Mouse (Mus musculus) kidney, postnatal 36 days (tissue): Measurements from ENCODE around the gene Nqo2.
"Not testable (repeated sequence)": the region's sequence is repeated elsewhere in the genome, so short reads cannot be mapped to it uniquely, and the experiment has no call there.

Experiments
- DNase-seq, 2 experiments: peaks; one replicate each; pipeline ENCODE4 v3.0.0; 2021 to 2022; ENCODE audit warnings: mixed read lengths in 2 of 2

Nqo2 gene

DNA sequence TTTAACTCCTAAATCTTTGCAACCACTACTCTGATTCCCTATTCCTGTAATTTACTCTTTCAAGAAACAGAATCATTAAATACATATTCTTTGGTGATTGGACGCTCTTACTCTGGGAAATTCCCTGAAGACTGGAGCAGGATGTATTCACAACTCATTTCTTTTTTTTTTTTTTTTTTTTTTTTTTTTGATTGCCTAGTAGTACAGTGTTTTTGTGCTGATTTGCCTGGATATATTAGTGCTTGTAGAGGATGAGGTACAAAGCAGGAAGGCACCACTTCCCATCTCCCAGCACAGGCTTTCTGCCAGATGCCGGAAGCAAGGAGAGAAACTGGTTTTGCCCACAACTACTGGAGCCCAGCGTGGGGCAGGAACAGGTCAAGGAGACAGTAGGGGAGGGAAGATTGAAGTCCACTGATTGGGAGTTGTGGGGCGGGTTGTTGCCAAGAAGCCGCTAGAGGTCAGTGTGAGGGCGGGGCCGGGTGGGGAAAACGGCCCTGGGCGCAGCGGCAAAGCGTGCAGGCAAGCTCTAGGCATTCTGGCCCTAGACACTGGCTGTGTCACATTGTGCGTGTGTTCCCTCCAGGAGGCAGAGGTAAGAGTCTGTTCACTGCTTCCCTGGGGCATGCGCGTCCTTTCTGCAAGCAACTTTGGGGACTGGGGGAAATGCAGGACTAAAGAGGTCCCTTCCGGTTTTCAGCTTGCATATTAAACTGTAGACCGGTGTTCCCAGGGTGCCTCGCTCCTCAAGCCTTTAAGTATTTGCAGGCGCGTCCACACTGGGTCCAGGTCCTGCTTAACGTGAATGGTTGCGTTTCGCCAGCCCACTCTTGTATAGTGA lies at the start of gene Nqo2:
Gene Nqo2, plus strand, starts transcription at position 482 of the 841 bp plus-strand sequence.
- peak; percentile 86 to 90 for DNase-seq

DNA sequence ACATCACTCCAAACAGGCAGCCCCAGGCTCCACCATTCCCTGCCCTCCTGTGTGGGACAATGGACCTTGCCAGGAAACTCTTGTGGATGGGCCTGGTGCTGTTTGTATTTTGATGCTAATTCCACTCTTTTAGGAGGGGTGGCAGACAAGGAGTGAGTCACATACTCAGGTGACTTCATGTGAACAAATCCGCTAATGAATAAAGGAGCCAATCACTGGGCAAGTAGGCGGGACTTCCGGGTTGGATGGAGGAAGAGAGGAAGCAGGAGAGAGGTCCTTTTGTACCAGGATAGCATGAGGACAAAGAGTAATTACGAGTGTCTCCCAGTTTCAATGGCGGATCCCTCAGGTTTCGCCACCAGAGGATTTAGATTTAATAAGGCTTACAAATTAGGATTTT lies 43.4 kb upstream of the Nqo2 start:
- no peak for DNase-seq

DNA sequence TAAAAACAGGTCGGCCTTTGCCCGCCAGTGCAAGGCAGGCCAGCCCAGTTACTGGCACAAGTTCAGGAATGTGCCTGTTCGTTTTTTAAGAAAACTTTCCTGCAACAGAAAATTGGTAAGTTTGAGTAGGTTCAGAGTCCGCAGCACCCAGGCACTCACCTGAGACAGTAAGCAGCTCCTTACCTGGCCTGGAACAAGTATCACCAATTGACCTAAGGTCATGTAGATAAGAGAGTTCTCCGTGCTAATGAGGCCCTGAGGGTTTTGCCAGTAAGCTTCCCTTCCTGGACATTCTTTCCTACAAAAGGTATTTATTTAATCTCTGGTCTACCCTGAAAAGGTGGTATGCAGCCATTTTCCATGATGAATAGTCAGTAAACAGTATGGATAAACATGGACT lies 42.8 kb upstream of the Nqo2 start:
- DNase-seq: peak in 1 of 2 experiments; percentile 18

DNA sequence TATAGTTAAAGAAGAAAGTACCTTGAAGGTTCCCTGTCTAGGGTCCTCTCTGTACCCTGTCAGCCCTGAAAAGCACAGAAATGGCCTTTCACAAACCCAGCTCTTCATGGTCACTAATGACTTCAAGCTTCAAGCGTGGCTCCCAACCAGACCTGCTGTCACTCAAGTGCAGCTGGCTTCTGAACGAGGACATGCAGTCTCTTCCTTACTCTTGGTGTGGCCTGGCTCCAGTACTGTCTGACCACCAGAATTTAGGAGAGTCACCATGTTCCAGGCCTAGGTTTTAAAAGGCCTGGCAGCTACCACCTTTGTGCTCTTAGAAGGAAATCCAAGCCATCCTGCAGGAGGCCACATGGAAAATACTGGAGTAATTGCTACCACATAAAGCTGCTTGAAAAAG lies 34.2 kb upstream of the Nqo2 start:
- DNase-seq: no peak

DNA sequence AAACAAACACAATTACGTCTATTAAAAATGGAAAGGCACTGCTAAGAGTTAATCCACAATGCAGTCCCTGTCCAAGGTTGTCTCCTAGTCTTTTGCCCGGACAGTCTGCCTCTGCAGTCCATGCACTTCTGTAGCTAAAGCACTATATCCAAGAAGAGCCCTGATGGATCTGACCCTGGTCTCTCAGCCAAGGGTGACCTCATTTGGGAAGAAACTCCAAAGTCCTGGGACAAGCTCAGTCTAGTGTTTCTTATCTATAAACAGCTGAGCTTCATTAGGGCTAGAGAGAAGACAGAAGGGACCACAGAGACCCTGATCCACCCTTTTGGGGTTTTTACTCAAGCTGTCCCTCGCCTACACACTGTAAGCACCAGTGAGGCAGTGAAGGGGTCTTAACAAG lies 33.6 kb upstream of the Nqo2 start:
- DNase-seq: no peak

DNA sequence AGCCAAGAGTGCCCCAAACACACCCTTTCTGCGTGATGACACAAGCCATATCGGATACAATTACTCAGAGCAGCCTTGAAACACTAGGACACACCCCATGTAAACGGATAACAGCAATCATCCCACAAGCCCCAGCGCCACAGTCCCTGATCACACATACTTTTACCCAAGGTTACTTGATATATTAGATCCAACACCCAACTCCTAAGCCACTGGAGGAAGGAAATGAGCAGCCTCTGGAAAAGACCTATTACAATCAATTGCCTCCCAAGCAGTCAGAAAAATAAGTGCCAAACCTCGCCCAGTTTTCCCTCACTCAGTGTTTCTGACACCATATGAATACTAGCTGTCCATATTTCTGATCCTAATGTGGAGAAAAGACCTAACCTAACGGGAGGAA lies 29.7 kb upstream of the Nqo2 start:
- DNase-seq: no peak

DNA sequence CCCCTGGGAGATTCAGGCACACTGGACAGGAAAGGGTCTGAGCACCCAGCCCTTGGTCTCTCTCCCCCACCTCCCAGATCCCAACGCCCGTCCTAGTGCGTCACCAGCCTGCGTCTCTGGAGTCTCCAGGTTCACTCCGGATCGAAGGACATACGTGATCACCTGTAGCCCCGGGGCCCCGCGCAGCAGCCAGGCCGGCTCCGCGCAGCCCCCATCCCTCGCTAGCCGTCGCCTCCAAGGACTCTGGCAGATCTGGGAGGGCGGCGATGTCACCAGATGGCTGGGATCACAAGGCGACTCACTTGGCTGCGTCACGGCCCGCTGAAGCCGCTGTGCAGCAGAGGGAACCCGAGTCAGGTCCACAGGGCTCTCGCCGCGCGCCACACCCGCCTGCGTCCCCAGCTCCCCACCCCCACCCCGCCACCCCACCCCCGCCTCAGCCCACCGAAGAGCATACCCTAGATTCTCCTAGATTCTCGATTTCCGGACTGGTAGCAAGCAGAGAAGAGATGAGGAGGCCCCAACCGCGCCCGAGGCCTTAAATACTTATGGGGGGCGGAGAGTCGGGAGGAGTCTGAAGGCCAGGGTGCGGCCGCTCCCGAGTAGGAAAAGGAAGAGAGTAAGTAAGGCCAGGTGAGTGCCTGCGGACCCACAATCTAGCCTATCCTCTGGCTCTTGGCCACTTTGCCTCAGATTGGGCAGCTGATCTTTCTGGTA lies 28.9 kb upstream of the Nqo2 start:
- DNase-seq: peak; percentile 48 to 70

DNA sequence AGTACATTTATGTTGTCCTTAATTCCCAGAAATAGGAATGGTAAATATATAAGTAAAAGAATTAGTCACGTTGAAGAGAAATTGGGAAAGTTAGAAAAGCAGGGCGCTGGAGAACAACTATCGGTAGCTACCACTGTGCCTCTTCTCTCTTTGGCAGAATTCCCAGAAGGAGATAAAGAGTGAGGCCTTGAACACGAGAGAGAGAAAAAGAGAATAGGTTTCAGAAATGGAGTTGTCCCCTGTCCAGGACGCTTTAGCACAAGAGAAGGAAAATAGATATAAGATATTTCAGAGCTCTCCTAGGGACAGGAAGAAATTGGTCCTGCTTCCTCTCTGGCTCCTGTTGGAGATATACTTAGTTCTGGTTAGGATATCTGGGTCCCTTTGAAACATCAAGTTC lies 27.3 kb upstream of the Nqo2 start:
- DNase-seq: no peak

DNA sequence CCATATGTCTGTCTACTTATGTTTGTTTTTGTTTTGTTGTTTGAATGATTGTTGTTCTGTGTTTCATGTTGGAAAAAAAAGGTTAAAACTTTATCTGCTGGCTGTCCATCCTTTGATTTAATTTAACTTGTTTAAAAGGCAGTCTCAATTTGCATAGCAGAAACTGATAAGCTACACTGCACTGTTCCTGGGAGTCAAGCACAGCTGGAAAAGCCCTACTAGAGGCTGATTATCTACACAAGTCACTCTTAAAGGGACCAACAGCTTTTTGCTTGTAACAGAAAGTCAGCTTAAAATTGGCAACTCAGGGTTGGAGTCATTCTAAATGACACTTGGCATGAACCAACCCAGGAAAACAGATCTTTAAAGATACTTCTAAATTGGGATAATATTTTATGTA lies 26.9 kb upstream of the Nqo2 start:
- DNase-seq: not testable (repeated sequence)

DNA sequence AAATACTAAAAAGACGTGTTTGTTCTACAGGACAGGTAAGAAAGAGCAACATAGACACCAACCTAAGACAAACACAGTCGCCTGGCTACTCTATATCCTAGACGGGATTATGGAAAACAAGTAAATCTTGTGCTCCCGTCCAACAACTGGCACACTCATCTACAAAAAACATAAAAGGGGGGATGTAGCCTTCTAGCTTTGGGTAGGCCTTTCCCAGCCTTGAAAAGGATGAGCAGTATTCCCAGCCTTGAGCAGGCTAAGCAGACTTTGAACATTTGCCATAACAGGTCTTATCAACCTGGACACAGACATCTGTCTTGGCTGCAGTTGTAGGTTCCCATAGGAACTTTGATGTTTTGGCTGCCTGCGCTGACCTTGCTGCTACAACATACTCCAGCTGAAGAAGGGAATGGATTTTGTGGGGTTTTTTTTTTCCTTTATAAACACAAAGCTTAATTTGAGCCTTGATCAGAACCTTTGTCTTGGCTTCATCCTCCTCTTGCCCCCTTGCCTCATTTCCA lies 23.1 kb upstream of the Nqo2 start:
- DNase-seq: no peak

DNA sequence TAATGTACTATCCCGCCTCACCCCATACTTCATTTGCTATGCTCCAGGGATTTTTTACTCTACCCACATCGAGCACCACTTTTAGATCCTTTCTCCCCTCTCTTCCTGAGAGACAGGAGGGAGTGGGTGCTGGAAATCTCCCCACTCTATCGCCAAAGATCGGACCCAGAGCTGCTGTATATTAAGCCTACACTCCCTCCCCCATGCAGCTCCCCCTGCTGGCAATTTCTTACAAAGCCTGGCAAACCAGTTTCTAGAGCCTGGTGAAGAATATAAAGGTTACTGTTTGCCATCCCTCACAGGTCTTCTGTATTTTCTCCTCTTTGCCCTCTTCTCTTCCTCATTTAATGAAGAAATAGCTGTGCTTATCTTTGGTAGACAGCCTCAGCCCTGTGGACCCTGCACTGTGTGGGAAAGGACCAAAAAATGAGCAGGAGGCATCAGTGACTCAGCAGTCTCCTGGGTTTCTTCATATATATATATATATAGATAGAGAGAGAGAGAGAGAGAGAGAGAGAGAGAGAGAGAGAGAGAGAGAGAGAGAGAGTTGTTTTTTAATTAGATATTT lies 22.2 kb upstream of the Nqo2 start:
- peak in 1 of 2 experiments; percentile 58 for DNase-seq

DNA sequence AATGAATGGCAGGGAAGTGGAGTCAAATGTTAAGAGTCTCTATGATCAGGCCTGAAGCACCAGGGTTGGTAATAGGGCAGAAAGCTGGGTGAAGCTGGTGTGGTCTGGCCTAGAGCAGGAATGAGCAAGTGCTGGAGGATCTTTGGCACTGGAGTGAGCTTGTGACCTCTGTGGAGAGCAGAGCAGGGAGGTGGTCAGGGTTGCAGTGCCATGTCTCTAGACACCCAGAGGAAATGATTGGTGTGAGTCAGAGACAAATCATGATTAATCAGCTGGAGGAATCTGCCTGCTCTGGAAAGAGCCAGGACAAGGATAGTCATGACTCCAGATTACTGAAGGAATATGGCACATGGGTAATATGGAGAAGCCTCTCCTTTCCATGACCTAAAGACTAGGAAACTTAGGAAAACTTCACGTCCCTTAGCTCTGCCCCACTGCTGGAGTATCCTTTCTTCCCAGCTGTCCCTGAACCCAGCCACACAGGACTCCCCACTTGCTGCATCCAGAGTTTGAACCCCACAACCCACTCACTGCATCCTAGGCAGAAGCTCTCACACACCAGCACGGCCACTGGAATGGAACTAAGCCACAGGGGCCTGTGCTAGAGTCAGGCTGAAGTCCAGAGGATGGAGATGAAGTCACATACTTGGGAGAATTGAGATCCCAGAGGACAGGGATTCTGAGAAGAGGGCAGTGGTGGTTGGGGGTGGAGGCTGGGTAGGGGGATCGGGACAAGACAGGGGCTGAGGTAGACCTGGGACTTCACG lies 13.0 kb upstream of the Nqo2 start:
- no peak for DNase-seq

DNA sequence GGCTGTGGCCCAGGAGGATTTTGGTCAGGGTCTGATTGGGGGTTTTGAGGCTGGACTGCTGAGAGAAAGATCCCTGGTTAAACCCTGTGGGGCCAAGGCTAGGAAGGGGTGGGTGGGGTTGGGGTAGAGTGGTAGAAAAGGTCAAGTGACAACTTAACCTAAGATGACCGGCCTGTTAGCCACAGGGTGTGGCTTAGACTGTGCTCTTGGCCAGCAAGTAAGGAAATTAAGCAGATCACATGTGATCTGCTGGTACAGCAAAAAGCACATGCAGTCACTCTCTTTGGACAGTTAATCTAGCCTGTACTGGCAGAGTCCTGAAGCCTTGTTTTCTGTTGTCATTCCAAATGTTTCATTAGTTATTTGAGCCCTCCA lies 12.4 kb upstream of the Nqo2 start:
- no peak for DNase-seq

DNA sequence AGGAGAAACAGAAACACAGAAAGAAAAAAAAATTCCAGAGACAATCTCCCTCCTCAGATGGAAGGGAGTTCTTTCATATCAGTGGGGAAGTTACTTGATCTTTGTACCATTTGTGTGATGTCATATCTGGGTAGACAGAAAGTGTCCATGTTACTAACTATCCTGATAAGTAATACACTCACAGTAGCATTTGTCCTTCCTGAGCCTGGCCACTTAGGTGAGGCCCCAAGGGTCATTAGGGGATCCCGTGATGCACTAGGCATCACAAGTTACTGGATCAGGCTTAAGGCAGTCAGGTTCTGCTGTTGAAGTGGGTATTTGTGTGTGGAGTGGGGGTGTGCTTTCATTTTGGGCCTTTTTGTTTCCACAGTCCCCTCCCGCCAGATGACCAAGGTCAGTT lies 11.5 kb upstream of the Nqo2 start:
- no peak for DNase-seq

DNA sequence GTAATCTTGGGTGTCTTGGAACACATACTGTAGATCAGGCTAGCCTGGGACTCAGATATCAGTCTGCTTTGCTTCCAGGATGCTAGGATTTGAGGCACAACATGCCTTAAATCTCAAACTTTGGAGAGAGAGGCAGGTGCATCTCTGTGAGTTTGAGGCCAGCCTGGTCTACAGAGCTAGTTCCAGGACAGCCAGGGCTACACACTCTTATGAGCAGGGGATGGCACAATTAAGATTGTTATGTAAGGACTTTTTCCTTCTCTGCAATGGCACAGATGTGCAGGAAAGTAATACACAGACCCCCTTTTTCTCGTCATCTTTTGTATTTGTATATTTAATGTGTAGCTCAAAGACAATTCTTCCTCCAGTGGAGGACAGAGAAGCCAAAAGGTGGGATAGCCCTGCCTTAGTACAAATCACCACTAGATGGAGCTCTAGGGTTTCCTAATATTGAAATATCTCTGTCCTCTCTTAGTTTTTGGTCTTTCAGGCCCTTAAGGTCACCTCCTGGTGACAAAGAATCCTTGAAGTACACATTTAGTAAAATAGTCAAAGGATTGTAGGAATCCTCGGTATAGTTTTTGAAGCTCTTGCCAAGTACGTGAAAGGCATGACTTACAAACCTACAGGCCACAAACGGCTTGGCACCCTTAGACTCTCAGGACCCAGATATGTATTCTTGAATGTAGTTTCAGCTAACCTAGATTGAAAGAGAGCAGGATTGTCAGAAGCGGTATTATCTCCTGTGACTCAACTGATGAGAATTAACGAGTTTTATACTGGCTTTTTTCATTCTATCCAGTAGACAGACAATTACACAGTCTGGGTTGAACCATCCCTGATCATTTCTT lies 7.7 kb upstream of the Nqo2 start:
- DNase-seq: peak; percentile 41 to 55

DNA sequence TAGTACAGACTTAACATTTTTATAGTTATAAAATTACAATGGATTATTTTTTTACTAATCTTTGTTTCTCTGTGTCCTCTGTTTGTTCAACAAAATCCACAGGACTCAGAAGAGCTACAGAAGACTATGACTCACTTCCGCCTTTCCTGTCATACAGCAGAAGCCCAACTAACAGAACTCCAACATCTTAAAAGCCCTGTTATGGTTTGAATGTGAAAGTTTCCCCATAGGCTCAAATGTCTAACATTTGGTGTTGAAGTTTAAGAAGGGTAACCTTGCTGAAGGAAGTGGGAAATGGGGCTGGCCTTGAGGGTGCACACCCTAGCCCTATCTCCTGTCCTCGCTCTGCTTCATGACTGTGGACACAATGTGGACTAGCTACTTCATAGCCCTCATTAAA lies 4.7 kb upstream of the Nqo2 start:
- DNase-seq: no peak

DNA sequence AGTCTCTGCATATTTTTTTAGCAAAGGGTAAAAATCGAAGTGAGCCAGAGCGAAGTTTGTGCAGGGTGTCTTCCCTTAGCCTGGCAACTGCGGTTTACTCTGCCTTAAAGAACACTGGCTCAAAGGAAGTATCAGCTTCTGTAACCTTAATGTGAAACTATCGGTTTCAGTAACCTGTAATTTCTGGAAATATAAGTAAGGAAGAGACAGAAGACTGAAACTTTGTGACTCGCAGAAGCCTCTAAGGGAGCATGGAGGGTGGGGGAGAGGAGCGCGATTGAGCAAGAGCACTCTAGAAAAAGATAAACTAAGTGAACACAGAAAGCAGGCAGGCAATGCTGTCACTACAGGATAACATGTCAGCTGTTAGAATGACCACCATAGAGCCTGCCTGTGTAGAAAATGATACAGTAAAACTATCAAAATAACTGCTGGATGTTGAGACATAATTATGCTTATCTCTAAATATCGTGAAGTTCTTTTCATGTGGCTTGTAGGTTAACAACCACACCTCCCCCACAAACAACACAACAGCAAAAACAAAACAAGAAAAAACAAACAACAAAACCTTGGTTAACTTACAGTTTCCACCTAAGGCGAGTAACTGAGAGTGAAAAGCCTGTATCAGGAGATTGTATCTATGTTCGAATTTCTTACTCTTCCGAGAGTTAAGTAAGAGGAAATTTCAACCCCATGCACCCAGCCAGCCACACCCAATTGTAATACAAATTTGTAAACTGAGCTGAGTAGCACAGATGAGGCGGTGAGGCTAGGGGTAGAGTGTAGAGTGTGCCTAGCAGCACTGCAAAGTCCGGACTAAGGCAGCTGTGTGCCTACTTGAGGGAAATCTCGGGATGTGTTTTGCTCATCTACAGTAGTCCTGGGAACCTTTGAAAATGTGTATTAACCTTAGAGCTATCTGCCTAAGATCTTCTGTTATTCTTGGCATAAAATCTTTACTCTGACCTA lies 853 bp downstream of the Nqo2 start:
- DNase-seq: peak; percentile 25 to 30

DNA sequence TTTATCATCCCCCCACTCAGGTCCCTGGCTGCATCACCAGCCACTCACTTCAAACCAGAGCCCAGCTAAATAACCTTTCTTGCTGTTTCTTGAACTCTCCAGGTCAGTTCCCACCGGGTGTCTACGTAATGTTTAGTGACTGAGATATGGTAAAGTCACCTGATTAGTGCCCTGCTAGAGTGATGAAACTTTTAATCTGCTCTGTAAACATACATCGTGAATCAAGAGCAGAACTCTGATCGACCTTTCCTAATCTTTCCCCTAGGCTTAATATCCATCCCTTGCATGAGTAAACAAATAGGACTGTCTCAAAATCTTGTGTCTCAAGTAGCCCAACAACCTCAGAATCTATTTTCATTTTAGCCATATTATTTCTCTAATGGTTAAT lies 1.5 kb downstream of the Nqo2 start:
- DNase-seq: no peak

DNA sequence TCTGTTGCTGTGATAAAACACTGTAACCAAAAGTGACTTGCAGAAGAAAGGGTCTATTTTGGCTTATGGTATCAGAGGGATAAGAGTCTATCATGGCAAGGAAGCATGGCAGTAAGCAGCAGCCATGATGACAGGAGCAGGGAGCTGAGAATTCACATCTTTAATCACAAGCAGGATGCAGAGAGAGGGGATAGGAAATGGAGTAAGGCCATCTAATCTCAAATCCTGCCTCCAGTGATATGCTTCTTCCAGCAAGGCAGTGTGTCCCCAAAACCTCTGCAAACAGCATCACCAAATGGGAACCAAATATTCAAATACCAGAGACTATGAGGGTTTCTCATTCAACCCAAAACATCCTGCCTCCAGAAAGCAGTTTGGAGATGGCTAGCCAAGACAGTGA lies 2.1 kb downstream of the Nqo2 start:
- no peak for DNase-seq

DNA sequence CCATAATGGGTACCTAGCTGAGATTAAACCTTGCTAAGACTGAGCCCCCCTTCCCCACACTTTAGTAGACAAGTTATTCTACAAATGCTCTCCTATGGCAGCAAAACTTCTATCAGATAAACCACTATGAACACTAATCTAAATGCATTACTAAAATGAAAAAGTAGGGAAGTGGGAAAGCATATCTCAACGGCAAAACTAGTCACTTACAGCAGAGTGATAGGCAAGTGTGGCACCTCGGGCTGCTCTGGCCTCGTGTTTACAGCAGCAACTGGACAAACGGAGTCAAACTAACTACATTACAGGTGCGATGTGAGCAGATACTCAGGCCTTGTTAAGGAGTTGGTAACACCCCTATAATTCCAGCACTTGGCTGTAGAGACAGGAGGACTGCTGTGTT lies 25.1 kb downstream of the Nqo2 start:
- no peak for DNase-seq

DNA sequence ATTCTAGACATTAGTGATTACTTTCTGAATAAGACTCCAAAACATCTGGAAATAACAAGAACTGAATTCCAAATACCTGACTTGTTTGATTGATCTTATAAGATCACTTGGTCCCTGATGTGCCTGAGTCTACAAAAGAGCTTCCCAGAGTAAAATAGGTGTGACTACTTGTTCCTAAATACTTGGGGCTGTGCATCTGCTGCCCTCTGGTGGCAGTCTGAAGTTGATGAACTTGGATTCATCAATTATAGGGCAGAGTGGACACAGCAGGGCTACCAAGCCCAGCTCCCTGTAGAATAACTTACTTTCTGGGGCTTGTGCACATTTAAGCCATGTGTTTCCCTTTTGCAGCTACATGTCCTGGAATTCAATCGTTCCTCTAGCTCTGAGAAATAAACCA lies 30.7 kb downstream of the Nqo2 start:
- DNase-seq: peak; percentile 81 to 88
